Mouse (Mus musculus) CH12.LX (cell line): Measurements from ENCODE around the gene Trim26. TPM values are rescaled to one million over a fixed set of nuclear protein-coding genes. Genes with fewer than 3 reads are reported as not detected.
"Not testable (repeated sequence)": the region's sequence is repeated elsewhere in the genome, so short reads cannot be mapped to it uniquely, and the experiment has no call there.

ENCODE experiments used
- DNase-seq: peaks from one replicate; pipeline ENCODE4 v3.0.0-alpha.2; 2013; ENCODE audit errors: extremely low read depth
- H3K27ac ChIP-seq: 2 replicates; pipeline ENCODE4 v1.5.1; 2012; ENCODE audit warnings: low read depth, mild to moderate bottlenecking, control low read depth, moderate library complexity; ENCODE audit not compliant: insufficient read depth
- H3K27me3 ChIP-seq: replicated peaks from 2 replicates; pipeline ENCODE3; 2012; ENCODE audit warnings: inconsistent platforms
- H3K36me3 ChIP-seq, 2 experiments: replicated peaks in 1 of 2; 2 replicates each; pipeline versions ENCODE3 to v1.6.1; 2012; ENCODE audit warnings: inconsistent platforms in 1 of 2, low read length in 1 of 2, mild to moderate bottlenecking in 1 of 2, mixed read lengths in 1 of 2, moderate library complexity in 1 of 2; ENCODE audit not compliant: control insufficient read depth in 1 of 2, insufficient read depth in 1 of 2
- H3K4me1 ChIP-seq, 2 experiments: 2 replicates each; pipeline ENCODE4 v1.6.1; 2012; ENCODE audit warnings: inconsistent platforms in 1 of 2, moderate library complexity in 1 of 2; ENCODE audit not compliant: insufficient read depth in 2 of 2, control insufficient read depth in 1 of 2
- H3K4me2 ChIP-seq: 2 replicates; pipeline ENCODE4 v1.6.1; 2012; ENCODE audit warnings: low read depth, mild to moderate bottlenecking, control low read depth; ENCODE audit not compliant: poor library complexity, insufficient read depth, severe bottlenecking
- H3K4me3 ChIP-seq, 3 experiments: fragments of 150-350 bp in 1 of 3; sonication (generic) in 1 of 3; replicated peaks in 1 of 3; 2 replicates each; pipeline versions ENCODE3 to v1.5.1; 2011 to 2012; ENCODE audit warnings: low read depth in 2 of 3, low read length in 2 of 3, mild to moderate bottlenecking in 2 of 3, moderate library complexity in 2 of 3, control low read depth in 1 of 3, improper control_type of control experiment in 1 of 3, inconsistent platforms in 1 of 3, mixed read lengths in 1 of 3; ENCODE audit not compliant: poor library complexity in 1 of 3
- H3K79me2 ChIP-seq: replicated peaks from 2 replicates; pipeline ENCODE4 v1.6.1; 2012; ENCODE audit warnings: mild to moderate bottlenecking, moderate library complexity; ENCODE audit not compliant: control insufficient read depth, poor library complexity, insufficient read depth, severe bottlenecking; ENCODE audit errors: extremely low read depth
- H3K9ac ChIP-seq: 2 replicates; pipeline ENCODE4 v1.6.1; 2012; ENCODE audit warnings: low read depth, mild to moderate bottlenecking, control low read depth, moderate library complexity; ENCODE audit not compliant: insufficient read depth
- H3K9me3 ChIP-seq: replicated peaks from 2 replicates; pipeline ENCODE3; 2012; ENCODE audit warnings: low read length, inconsistent platforms, mixed read lengths
- CTCF ChIP-seq, 2 experiments: IDR thresholded peaks in 1 of 2; conservative IDR thresholded peaks in 1 of 2; 2 replicates each; pipeline ENCODE4 v1.5.1; 2011 to 2012; ENCODE audit warnings: low read depth in 2 of 2, low read length in 2 of 2, improper control_type of control experiment in 1 of 2, inconsistent platforms in 1 of 2, mild to moderate bottlenecking in 1 of 2, moderate library complexity in 1 of 2
- E2F4 ChIP-seq: IDR thresholded peaks from 2 replicates; pipeline ENCODE4 v1.6.1; 2011; ENCODE audit warnings: low read depth, low read length, improper control_type of control experiment; ENCODE audit not compliant: insufficient replicate concordance
- ELF1 ChIP-seq: IDR thresholded peaks from 2 replicates; pipeline ENCODE4 v1.6.1; 2014; ENCODE audit warnings: low read depth, mild to moderate bottlenecking, inconsistent platforms, low read length, improper control_type of control experiment
- ETS1 ChIP-seq: conservative IDR thresholded peaks from 2 replicates; pipeline ENCODE4 v1.6.1; 2012; ENCODE audit warnings: low read depth, mild to moderate bottlenecking, inconsistent platforms, low read length, improper control_type of control experiment, moderate library complexity
- GABPA ChIP-seq: IDR thresholded peaks from 2 replicates; pipeline ENCODE4 v1.6.1; 2012; ENCODE audit warnings: low read depth, low read length, improper control_type of control experiment, inconsistent platforms; ENCODE audit not compliant: insufficient replicate concordance
- IRF4 ChIP-seq: IDR thresholded peaks from 2 replicates; pipeline ENCODE4 v1.6.1; 2014; ENCODE audit warnings: low read depth, mild to moderate bottlenecking, inconsistent platforms, low read length, improper control_type of control experiment
- JUN ChIP-seq: IDR thresholded peaks from 2 replicates; pipeline ENCODE4 v1.6.1; 2011; ENCODE audit warnings: low read depth, mild to moderate bottlenecking, low read length, improper control_type of control experiment, moderate library complexity; ENCODE audit not compliant: insufficient read depth
- JUND ChIP-seq: conservative IDR thresholded peaks from 2 replicates; pipeline ENCODE4 v1.6.1; 2011; ENCODE audit warnings: low read depth, low read length, improper control_type of control experiment
- KAT2A ChIP-seq: IDR thresholded peaks from 2 replicates; pipeline ENCODE4 v1.6.1; 2012; ENCODE audit warnings: low read length, improper control_type of control experiment, inconsistent platforms; ENCODE audit not compliant: insufficient replicate concordance
- MAFK ChIP-seq: IDR thresholded peaks from 2 replicates; pipeline ENCODE4 v1.6.1; 2011; ENCODE audit warnings: low read length, improper control_type of control experiment; ENCODE audit not compliant: insufficient replicate concordance
- MEF2A ChIP-seq: IDR thresholded peaks from 2 replicates; pipeline ENCODE4 v1.6.1; 2014; ENCODE audit warnings: low read depth, mild to moderate bottlenecking, inconsistent platforms, low read length, improper control_type of control experiment, borderline replicate concordance
- MXI1 ChIP-seq: IDR thresholded peaks from 2 replicates; pipeline ENCODE4 v1.6.1; 2011; ENCODE audit warnings: mild to moderate bottlenecking, low read depth, low read length, improper control_type of control experiment
- MYC ChIP-seq: IDR thresholded peaks from 2 replicates; pipeline ENCODE4 v1.6.1; 2011; ENCODE audit warnings: low read depth, mild to moderate bottlenecking, improper control_type of control experiment, low read length
- POLR2A ChIP-seq: IDR thresholded peaks from 2 replicates; pipeline ENCODE4 v1.6.1; 2011; ENCODE audit warnings: low read depth, mild to moderate bottlenecking, improper control_type of control experiment, low read length
- POLR2AphosphoS2 ChIP-seq: IDR thresholded peaks from 2 replicates; pipeline ENCODE4 v1.6.1; 2011; ENCODE audit warnings: low read depth, low read length, improper control_type of control experiment
- RAD21 ChIP-seq: IDR thresholded peaks from 2 replicates; pipeline ENCODE4 v1.6.1; 2011; ENCODE audit warnings: low read depth, mild to moderate bottlenecking, low read length, improper control_type of control experiment, moderate library complexity
- SIN3A ChIP-seq: IDR thresholded peaks from 2 replicates; pipeline ENCODE4 v1.6.1; 2012; ENCODE audit warnings: low read length, improper control_type of control experiment, inconsistent platforms
- SMC3 ChIP-seq: IDR thresholded peaks from 2 replicates; pipeline ENCODE4 v1.6.1; 2011; ENCODE audit warnings: low read depth, low read length, improper control_type of control experiment
- TBP ChIP-seq: conservative IDR thresholded peaks from 2 replicates; pipeline ENCODE4 v1.6.1; 2011; ENCODE audit warnings: low read depth, low read length, improper control_type of control experiment
- ZKSCAN1 ChIP-seq: IDR thresholded peaks from 2 replicates; pipeline ENCODE4 v1.6.1; 2012; ENCODE audit warnings: low read depth, inconsistent platforms, low read length, improper control_type of control experiment, borderline replicate concordance
- ZMIZ1 ChIP-seq: IDR thresholded peaks from 2 replicates; pipeline ENCODE4 v1.6.1; 2012; ENCODE audit warnings: low read depth, mild to moderate bottlenecking, inconsistent platforms, low read length, improper control_type of control experiment
- dilution Hi-C: fragments of 300-500 bp; cut with MboI; formaldehyde crosslinking; loops from 2 replicates; pipeline ENCODE4 v1.14.3; 2020; ENCODE audit warnings: low sequenced_read_pairs; ENCODE audit not compliant: extremely low pct_unique_long_range_greater_than_20kb, extremely low pct_ligation_motif_present
- in situ Hi-C: fragments of 300-500 bp; cut with MboI; formaldehyde crosslinking; loops from 3 replicates; pipeline ENCODE4 v1.14.3; 2019; ENCODE audit warnings: low sequenced_read_pairs, low pct_ligation_motif_present, low pct_unique_long_range_greater_than_20kb, mixed read lengths
- polyA plus RNA-seq: library from polyadenylated mRNA; unstranded; fragments of >175 nt; gene quantifications from 2 replicates; pipeline ENCODE4 v1.2.1, GENCODE M21; 2012; ENCODE audit warnings: low read depth; ENCODE audit not compliant: insufficient read length
- total RNA-seq, 2 experiments: library from RNA; depleted of rRNA; stranded (reverse); fragments of 300-350 nt in 1 of 2; fragments of >200 nt in 1 of 2; gene quantifications; 2 replicates each; pipeline ENCODE4 v1.2.3; 2012 to 2014

The Trim26 gene
- total and polyA plus RNA-seq, 3 experiments = 14.2 to 67.1 (median 17.1) TPM

- H3K27ac ChIP-seq = no peak overlapping the region
- no peak overlapping the region for H3K9ac ChIP-seq
- no peaks in the 10 kb centered on the region for H3K9me3 ChIP-seq
- no peaks in the 10 kb centered on the region for H3K79me2 ChIP-seq
- TF ChIP-seq ZKSCAN1 = no peak
- no peak for TF ChIP-seq KAT2A
- TF ChIP-seq GABPA = no peak
- TF ChIP-seq MEF2A = no peak
- no peak for TF ChIP-seq POLR2A
- TF ChIP-seq JUN = no peak
- no peak for TF ChIP-seq ELF1
- no peak for TF ChIP-seq MXI1
- TF ChIP-seq SIN3A = no peak
- no peak for TF ChIP-seq E2F4
- no peak for TF ChIP-seq IRF4
- TF ChIP-seq SMC3 = no peak
- TF ChIP-seq TBP = no peak
- no peak for TF ChIP-seq JUND
- TF ChIP-seq MAFK = no peak
- no peak for TF ChIP-seq ETS1
- TF ChIP-seq ZMIZ1 = no peak
- no peak for TF ChIP-seq MYC
- TF ChIP-seq POLR2AphosphoS2 = no peak
- TF ChIP-seq, all 38 proteins: peak for 0
- H3K4me1 ChIP-seq = no peaks in the 10 kb centered on the region
- no peak overlapping the region for H3K4me2 ChIP-seq
- dilution Hi-C loops = no loop called here
- no peak for DNase-seq
- no peak overlapping the region for H3K4me3 ChIP-seq
- H3K36me3 ChIP-seq = no peaks in the 10 kb centered on the region
- in situ Hi-C loops = loop anchor here (25.0 kb wide), 1 partner anchor 426 kb away; the partner anchor contains the start of gene H2-M10.3
- peaks cover 11% of the 10 kb centered on the region for H3K27me3 ChIP-seq
These were observed 48.6 kb upstream of the Trim26 start for GRCm38 (mm10) chr17:36788351-36788750.

DNA sequence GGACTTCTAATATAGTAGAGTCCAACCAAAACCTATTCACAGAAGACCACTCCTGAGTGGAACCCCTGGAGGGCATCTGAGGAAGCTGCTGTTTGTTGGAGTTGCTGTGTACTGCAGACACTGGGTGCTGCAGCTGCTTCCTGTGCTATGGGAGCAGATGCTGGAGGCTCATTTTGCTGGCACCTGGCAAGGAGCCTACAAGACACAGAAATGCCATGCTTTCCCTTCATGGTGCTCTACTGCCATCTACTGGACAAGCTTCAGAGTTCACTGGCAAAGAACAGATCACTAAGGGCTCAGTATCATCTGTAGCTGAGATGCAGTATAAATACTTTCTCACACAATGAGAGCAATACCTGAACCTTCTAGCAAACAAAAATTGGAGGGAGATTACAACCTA, 48.1 kb upstream of the Trim26 start:
- H3K4me2 ChIP-seq, dilution Hi-C loops, H3K27ac ChIP-seq, H3K4me1 ChIP-seq, H3K9ac ChIP-seq, H3K4me3 ChIP-seq, H3K79me2 ChIP-seq, H3K9me3 ChIP-seq, H3K36me3 ChIP-seq: not testable (repeated sequence)
- DNase-seq = peak; percentile 73
- peaks cover 11% of the 10 kb centered on the region for H3K27me3 ChIP-seq
- in situ Hi-C loops = loop anchor here (25.0 kb wide), 1 partner anchor 426 kb away; the partner anchor contains the start of gene H2-M10.3
- 0 out of 2 replicates have a peak, but pooled peaks have one; percentile 39 for TF ChIP-seq MYC
- peak; percentile 54 to 67; a peak in 3 of 4 replicates for TF ChIP-seq CTCF (conservative IDR thresholded peaks at IDR 0.05 in 1 of 2, IDR thresholded peaks at IDR 0.05 in 1 of 2; ENCODE audit: low read depth in 2 of 2, low read length in 2 of 2)
- peak; percentile 52 for TF ChIP-seq RAD21
- peak; percentile 21; the same call in 1 of the 2 replicates for TF ChIP-seq SMC3
- TF ChIP-seq, all 38 proteins: peak for 4; not testable (repeated sequence) for 34
